Mouse (Mus musculus) E14TG2a.4 (cell line): ENCODE measurements around the gene Mt2.

Experiments used
- CTCF ChIP-seq: conservative IDR thresholded peaks from 2 replicates; pipeline ENCODE4 v1.5.1; 2014; ENCODE audit warnings: low read length
- NANOG ChIP-seq: IDR thresholded peaks from 2 replicates; pipeline ENCODE4 v1.6.1; 2014; ENCODE audit warnings: borderline replicate concordance, low read length, mixed read lengths
- POU5F1 ChIP-seq: IDR thresholded peaks from 2 replicates; pipeline ENCODE4 v1.6.1; 2014; ENCODE audit warnings: low read length, borderline replicate concordance

DNA sequence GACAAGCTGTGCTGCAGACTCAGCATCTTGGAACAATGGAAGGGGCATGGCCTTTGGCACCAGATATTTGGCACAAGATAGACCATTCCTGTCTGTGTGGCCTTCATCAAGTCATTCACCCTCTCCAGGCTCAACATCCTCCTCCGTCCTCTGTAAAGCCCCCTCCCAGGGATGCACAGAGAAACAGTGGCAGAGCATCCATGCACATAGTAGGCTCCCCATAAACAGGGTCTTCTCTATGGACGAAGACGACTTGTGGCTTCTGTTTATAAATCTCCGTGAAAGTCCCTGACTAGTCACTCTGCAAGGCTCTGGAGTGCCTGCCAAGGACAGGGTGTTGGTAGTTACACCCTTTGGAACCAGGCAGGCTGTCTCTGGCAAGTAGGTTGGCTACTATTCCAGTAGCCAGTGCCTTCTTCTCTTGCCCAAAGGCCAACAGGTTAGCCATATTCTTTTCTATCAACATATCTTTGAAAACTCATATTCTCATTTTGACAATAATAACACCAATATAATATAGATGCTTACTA, 32.1 kb upstream of the Mt2 start:
- TF ChIP-seq CTCF (no peak), POU5F1 (no peak), NANOG (no peak)
